Mouse (Mus musculus): ENCODE measurements at regions not wholly inside any gene's neighbourhood (a gene's known extent, or its start where the extent isn't known, plus 50 kb on each side); places are given as distances from the start of the nearest gene placed in this dataset.

- no peak for TF ChIP-seq POLR2A (IDR thresholded peaks at IDR 0.05; ENCODE audit: control insufficient read depth, low read depth, low read length)
- no peak for TF ChIP-seq CTCF (IDR thresholded peaks at IDR 0.05; ENCODE audit: control insufficient read depth, insufficient read depth, insufficient replicate concordance, low read depth, low read length)
Measured at GRCm38 (mm10) chr12:35284345-35284744, 237.4 kb downstream of the Snx13 start.

Measured in testis, adult 2 months (tissue).